Mouse (Mus musculus) c-Kit-positive CD71-positive TER-119-positive erythroid progenitor cells, embryonic 14.5 days (primary cell): ENCODE measurements around the gene Hs1bp3.

Experiments used
- DNase-seq: peaks from one replicate; pipeline ENCODE4 v3.0.0-alpha.2; 2013; ENCODE audit warnings: low spot score

The Hs1bp3 gene

DNA sequence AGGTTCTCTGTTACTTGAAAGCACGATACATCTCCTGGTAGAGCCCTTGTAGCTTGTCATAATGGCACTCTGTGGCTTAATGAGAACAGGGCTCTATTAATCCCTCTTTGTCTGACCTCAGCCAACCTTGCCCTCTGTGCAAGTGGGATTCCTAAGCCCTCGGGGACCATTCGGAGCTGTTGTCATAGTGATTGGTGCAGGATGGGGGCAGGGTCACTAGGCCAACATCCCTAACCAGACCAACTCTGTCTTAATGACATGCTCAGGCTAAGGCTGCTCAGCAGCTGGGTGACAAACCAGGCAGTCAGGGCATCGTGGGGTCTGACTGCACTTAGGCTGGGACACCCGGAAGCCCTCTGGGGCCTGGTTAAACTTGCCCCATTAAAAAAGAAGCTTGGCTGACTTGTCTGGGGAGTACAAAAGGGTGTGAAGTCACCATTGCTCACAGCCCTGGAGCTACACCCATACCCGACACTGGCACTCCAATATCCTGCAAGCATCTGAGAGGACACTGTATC is 51.1 kb downstream of the Hs1bp3 start:
- DNase-seq, result no peak

DNA sequence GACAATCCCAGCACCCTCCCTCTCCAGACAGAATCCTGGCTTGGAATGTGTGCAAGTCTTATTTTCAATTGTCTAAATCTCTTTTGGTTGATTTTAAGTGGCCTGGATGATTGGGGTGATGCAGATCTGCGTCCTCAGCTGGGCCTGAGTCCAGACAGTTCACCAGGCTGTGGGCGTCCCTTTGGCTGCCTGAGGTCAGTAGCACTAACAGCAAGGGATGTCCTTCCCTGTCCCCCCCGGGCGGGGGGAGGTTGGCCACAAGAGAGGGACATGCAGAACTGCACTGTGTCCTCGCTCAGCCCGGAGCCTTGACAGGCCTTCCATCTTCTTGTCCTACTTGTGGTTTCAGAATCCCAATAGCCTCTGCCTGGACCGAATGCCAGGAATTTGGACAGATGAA is 52.1 kb downstream of the Hs1bp3 start:
- no peak for DNase-seq

DNA sequence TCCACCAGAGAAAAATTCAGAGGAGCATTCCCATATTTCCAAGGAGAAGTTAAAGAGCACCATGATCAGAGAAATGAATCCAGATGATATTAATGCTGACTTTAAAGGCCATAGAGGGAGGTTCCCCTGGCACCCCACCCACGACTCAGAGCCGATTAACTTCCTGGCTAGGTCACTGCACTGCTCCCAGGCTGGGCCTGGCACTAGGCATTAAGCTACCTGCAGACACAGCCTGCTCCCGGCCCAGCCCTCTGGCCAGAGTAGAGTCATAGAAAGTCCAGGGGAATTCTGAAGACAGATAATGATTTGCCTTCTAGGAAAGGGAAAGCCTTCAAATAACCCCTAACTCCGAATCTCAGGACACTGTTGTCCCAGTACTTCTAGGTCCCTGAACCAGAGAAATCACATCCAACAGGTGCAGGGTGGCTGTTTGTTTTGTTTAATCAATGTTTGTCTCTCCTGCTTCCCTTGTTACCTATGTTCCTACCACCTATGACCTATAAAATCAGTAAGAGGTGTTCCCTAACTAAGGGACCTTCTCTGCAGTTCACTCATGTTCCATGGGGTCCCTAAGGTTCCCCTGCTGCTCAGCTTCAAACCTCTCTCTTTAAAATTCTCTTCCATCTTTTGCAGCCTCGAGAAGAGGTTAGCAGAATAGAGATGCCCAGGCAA is 52.8 kb downstream of the Hs1bp3 start:
- no peak for DNase-seq

DNA sequence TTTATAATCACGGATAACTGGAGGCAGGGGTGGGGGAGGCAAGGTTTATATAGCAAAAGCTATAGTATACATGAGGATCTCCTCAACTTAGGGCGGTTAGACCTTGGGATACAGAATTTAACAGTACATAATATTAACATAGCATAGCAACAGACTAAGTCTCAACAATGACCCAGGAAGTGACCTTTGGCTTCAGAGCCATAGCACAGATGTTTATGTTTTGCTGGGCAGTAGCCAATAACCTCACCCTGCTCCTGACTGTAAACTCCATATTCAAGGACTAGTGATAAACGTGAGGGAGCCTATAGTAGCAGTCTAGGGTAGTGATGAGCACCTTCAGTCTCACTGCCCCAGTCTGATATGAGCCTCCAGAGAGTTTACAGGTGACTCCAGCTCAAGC is 53.5 kb downstream of the Hs1bp3 start:
- no peak for DNase-seq

DNA sequence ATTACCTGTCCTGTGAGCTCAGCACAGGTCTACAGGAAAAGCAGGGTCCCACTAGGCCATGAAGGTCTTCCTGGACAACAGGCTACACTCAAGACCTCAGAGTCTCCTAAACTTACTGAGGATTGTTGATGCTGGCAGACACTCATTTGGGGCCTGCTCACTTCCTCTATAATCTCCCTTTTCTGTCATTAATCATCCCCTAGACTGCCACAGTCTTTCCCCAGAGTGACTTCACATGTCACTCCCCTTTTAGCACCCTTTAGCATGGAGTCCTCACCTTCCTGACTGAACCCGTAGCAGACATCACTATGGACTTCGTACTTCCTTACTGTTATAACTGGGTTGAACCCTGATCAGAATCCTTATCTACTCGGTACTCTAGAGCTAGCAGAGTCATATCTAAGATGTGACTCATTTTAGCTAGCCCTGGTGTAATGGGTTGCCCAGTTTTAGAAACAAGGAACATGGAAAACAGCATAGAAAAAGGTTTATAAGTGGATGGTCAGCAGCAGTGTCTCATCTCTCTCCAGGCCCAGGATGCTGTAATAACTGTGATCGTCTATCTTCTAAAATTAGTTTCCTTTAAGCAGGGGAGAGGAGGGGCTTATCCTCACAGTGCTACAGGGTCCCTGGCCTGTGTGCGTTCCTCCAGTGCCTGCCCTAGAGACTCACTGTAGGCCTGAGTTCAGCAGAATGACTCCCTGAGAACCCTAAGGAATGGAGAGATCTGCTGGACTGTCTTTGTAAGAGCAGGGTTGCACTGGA is 58.7 kb downstream of the Hs1bp3 start:
- no peak for DNase-seq

DNA sequence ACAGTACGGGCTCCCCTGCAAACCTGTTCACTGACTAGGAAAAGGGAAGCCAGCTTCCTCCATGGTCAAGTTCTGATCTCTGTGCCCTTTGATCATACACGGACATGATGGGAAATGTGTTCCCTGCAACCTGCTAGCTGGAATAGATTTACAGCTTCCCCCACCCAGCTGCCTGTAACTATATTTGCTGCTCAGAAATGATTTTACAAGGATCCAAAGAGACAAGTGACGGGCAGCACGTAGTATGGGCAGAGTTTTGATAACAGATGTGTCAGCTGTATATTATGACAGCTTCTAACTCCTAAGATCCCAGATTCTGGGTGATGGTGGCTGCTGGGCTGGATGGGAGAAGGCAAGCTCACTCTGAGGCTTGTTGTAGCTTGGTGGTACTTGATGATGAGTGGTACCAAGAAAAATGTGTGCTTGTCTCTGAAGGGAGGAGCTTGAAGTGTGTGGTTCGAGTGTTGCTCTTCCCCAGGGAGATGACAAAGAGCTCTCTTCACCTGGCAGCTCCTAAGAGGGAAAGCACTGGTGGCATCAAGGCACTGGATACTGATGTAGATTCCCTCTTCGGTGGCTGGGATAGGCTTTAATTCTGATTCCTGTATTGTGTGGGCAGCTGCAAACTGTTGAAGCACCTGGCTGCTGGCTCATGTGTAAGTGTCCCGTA is 59.4 kb downstream of the Hs1bp3 start:
- no peak for DNase-seq

DNA sequence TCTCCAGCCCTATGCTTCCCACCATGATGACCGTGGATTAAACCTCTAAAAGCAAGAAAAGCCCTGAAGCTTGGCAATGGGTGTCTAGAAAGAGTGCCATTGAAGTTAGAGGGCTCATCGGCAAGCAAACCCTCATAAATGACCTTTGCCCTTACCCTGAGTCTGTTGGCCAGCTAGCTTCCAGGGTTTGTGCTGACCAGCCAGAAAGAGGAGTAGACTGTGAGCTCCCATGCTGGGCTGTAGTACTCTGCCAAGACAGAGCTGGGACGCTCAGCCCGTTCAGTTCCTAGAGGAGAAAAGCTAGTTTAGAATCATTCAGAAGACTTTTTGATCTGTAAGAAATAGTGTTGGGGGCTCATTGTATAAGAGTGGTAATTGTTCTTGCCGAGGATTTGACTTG is 60.5 kb downstream of the Hs1bp3 start:
- DNase-seq, result no peak

DNA sequence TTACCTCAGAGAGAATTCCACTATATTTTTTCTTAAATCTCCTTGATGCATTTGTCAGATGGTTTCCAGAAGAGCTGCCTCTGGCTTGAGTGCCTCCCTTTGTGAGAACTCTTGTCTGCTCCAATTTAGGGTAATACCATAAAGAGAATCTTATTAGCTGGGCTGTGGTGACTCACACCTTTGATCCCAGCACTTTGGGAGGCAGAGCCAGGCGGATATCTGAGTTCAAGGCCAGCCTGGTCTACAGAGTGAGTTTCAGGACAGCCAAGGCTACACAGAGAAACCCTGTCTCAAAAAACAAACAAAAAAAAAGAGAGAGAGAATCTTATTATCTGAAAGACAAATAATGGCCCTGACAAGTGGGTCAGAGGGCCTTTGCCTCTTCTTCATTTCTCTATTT is 63.9 kb downstream of the Hs1bp3 start:
- DNase-seq, result no peak

DNA sequence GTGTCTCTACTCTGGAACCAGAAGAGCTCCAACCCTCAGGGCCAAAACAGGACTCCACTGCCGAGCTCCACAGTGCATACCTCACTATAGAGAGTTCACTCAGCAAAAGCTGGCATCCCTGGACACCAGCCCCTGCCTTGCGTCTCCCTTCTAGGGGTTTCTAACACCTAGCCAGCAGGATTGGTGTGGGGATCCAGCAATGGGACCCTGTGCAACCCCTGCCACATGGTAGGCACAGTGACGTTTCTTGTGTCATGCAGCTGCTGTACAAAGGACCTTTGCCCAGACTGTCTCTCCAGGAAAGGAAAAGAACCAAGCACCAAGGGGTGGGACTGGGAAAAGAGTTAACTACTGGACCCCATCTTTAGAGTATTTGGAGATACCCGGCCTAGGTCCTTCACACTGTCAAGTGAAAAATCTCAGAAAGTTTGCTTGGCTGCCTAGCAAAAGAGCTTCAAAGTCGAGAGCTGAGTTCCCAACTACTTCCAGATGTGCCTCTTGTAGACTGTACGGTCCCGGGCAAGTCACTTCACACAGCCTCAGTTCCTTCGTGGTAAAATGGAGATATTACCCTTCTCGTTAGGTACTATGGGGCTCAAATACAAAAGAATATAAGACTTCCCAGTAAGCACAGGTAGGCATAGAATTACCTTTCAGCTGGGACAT is 64.9 kb downstream of the Hs1bp3 start:
- no peak for DNase-seq

DNA sequence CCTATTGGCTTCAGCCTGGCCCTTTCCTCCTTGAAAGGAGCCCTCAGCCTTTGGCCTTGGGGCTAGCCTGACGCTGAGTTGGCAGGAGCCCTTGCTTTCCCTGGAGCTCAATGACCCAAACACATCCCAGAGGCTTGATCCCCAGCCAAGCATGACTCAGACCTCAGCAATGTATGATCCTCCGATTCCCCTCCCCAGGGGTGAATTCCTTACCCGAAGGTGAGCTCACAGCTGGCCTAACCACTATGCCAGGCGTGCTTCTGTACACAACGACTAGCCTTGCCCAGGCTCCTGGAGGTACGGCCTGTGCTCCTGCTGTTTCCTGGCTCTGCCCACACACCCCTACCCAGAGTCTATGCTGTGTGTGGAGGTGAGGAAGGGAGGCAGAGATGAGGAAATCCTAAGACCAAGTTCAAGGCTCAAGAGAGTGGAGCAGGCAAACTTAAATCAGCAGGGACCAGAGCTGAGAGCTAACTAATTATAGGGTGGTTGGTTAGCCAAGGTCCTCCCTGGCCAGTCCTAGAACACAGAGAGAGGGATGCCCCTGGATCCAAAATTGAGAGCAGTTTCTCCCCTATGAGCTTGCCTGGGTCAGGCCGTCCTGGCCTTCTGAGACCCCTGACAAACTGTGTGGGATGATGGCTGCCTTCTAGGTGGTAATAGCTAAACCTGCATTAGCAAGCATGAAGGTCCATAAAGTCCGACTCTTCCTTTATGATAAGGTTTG is 66.7 kb downstream of the Hs1bp3 start:
- no peak for DNase-seq

DNA sequence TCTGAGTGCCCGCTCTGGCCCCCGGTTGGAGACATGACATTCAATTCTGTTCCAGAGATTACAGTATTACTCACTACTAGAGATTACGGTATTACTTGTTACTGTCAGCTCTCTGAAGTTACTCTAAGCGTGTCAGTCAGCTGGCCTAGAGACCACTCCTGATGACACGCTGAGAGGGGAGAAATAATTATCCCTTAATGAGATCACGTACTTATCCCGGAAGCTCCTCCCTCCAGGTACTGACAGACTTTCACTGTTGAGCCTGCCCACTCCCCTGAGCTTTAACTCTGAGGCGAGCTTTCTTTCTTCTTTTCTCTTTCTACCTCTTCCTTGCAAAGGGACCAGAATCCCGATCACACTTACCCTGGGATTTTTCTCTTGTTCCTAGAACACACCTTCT is 67.7 kb downstream of the Hs1bp3 start:
- DNase-seq, result no peak

DNA sequence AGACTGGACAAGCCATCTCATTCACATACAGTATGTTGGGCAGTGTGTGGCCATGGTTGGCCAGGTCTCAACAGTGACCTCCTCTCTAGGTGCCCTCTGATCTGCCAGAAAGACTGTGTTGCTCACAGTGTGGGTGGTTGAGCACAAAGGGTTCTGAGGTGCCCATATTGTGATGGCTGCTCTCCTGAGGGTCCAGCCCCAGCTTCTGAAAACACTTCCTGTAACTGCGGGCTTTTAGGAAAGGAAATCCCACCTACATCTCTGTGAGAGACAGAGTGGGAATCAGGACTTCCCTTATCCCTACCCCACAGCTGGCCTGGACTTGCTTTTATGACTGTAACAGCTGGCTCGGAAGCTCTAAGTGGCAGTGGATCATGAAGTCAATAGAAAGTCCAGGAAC is 68.7 kb downstream of the Hs1bp3 start:
- no peak for DNase-seq

DNA sequence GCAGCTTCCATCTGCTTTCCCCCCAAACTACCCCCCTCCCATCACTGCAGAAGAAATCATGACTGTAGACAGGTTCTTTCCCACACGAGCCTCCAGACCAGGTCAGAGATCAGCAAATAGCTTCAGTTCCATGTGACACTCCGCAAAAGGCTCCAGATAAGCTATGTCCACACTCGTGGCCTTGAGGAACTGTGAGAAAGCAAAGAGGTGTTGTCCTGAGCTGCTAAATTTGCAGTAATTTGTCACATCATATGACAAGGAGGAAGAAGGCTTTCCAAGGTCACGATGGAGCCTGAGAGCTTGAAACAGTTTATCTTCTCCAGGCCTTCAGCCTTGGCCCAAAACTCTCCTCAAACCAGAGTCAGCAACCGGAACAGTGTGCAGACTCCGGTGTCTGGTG is 70.6 kb downstream of the Hs1bp3 start:
- no peak for DNase-seq

DNA sequence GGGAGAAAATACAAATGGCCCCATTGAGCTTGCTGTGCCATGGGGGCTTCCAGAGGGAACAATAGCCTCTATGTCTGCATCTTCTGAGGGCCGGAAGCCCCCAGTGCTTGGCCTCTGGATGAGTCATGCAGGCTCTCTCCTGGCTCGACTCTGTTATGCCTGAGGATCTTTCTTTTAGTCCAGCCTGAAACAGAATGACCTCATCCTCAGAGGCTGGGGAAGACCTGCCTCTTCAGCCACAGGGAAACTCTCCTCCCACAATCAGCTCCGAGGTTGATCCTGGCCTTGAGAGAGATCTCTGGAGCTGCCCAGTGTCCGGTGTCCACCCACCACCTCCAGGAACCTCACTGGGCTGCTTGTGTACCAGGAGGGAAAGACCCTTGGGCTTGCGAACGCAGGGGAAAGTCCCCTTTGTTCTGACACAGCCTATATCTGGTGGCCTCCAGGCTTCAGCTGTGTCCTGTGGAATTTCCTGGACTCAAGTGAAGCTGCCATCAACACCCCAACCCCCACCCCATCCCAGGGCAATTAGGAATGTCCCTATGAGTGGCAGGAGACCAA is 73.3 kb downstream of the Hs1bp3 start:
- no peak for DNase-seq

DNA sequence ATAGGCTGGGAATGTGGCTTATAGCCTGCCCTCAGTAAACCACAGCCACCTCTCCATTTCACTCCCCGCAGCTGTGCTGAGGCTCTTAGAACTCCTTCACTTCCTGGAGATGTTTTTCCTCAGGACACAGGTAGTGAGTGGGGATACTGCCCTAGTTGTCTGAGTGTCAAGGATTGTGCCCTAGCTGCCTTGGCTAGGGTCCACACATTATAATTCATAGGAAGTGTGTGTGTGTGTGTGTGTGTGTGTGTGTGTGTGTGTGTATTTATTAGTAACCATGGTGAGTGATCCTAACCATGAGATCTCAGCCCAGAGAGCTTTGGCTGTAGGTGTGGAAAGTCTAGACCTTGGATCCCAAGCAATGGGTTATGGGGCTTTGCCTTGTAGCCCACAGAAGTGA is 74.0 kb downstream of the Hs1bp3 start:
- no peak for DNase-seq

DNA sequence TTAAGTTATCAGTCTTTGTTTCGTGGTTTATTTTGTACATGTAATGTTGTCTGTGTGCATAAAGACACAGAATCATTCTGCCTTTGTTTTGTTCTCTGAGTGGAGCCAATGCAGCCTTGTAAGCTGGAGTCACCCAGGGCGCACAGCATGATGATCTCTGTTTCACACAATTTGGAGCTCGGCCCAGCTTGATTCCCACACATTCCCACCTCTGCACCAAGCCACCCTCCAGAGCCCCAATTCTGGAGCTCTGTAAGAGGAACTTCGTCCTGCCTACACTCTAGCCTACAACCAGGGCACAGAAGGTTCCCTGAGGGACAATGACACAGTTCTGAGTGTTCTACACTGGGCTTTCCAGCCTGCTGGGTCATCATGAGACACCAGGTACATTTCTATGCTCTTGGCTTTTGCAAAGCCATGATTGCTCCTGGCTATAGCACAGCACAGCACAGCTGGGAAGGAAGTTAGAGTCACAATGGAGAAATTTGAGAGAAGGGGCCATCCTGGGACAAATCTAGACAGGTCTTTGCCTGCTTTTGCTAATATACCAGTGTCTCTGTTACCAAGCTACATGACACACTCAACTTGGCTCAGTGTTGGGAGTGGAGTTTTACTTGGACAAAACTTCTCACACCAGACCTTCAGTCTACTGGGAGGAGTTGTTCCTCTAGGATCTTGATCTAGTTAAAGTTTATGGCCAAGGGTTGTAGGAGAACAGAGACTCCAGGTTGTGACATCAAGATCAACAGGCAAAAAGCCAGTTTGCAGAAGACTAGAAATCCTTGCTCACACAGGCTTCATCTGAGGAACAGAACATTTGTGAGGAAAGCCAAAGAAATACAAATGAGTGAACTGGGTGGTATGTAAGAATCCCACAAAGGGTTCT is 75.5 kb downstream of the Hs1bp3 start:
- DNase-seq, result no peak

DNA sequence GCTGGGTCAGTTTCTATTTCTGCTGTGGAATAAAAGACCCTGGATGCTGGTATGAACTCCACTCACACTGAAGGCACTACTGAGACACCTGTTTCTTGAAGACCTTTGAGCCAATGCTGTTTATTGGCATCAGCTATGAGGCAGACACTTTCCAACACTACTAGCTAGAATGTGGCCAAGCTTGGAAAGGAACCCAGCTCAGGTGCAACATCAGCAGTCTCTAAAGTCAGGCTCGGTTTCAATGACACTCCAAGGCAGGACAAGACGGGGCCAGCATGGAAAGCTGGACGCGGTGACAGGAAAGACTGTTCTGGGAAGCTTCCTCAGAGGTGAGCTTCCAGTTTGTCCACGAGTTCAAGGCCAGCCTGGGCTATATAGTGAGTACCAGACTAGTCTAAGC is 80.0 kb downstream of the Hs1bp3 start:
- DNase-seq, result no peak
